Comparison of ENCODE assay signal across 10 mouse cellular contexts in the genomic region with DNA sequence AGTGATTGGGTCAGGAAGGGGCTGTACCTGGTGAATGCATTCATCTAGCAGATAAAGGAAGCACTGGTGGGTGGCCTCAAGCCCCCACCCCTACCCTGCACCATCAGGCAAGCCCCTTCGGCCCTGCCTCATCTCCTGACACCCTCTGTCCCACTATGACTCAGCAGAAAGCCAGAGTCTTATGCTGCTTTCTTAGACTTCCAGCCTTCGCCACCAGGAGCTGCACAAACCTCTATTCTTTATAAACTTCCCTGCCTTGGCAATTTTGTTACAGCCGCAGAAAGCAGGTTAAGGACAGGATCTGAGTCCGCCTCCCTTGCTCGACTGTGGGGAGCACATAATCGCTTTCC. TPM values are rescaled to one million over a fixed set of nuclear protein-coding genes. Genes with fewer than 3 reads are reported as not detected.
A peak's percentile ranks its signal among the peaks of the same experiment; 100 is the strongest.
DNase-seq lines count a peak whose midpoint lies in the region; ATAC-seq and TF ChIP-seq lines count a peak whose summit lies in the region.
"Had no signal": no experiment of that assay in that cellular context is flagged by ENCODE, and none has a peak within 500 bp of the region (broad histone marks: within the 10 kb centered on the region; RNA-seq: fewer than 3 reads in every experiment).

No protein-coding gene starts in this region.

- no peaks in the 10 kb centered on the region for H3K79me2 ChIP-seq in CH12.LX (replicated peaks; ENCODE audit: control insufficient read depth, extremely low read depth, insufficient read depth, poor library complexity, severe bottlenecking)

- 0 out of 2 replicates have a peak, but pooled peaks have one; percentile 13 for TF ChIP-seq CTCF in intestine, postnatal 0 days (IDR thresholded peaks at IDR 0.05; ENCODE audit: low read depth)
- peak; percentile 25 to 60; a peak in 3 of 4 replicates for TF ChIP-seq CTCF in CH12.LX (conservative IDR thresholded peaks at IDR 0.05 in 1 of 2, IDR thresholded peaks at IDR 0.05 in 1 of 2; ENCODE audit: low read depth in 2 of 2, low read length in 2 of 2)

- ATAC-seq in intestine, postnatal 0 days = no peak
- ATAC-seq in intestine, embryonic 15.5 days = no peak
- no peak for ATAC-seq in liver, embryonic 12.5 days
- ATAC-seq in forebrain, embryonic 11.5 days (replicated peaks; ENCODE audit: low FRiP score) = no peak

- WGBS in intestine, postnatal 0 days = 89% methylated on average over 6 of the region's 6 CpGs
- WGBS in intestine, embryonic 15.5 days = 82% methylated on average over 6 of the region's 6 CpGs
- WGBS in liver, embryonic 12.5 days (ENCODE audit: insufficient replicate concordance) = 67% methylated on average over 6 of the region's 6 CpGs
- 88% methylated on average over 6 of the region's 6 CpGs for WGBS in forebrain, embryonic 11.5 days

- no peaks in the 10 kb centered on the region for H3K27me3 ChIP-seq in intestine, postnatal 0 days (replicated peaks; ENCODE audit: control insufficient read depth, insufficient read depth, low read length)
- no peaks in the 10 kb centered on the region; the same call in 1 of the 2 replicates for H3K27me3 ChIP-seq in intestine, embryonic 15.5 days (replicated peaks)
- H3K27me3 ChIP-seq in CH12.LX (replicated peaks) = no peaks in the 10 kb centered on the region
- peaks cover 5% of the 10 kb centered on the region; the same call in 1 of the 2 replicates for H3K27me3 ChIP-seq in liver, embryonic 12.5 days (replicated peaks)
- H3K27me3 ChIP-seq in forebrain, embryonic 11.5 days (ENCODE audit: control insufficient read depth, insufficient read depth, low read length) = no peaks in the 10 kb centered on the region

- H3K9me3 ChIP-seq in intestine, postnatal 0 days (ENCODE audit: control insufficient read depth) = no peaks in the 10 kb centered on the region
- H3K9me3 ChIP-seq in intestine, embryonic 15.5 days = no peaks in the 10 kb centered on the region
- H3K9me3 ChIP-seq in CH12.LX (replicated peaks; ENCODE audit: low read length) = peaks cover 3% of the 10 kb centered on the region
- no peaks in the 10 kb centered on the region for H3K9me3 ChIP-seq in liver, embryonic 12.5 days (replicated peaks)
- H3K9me3 ChIP-seq in forebrain, embryonic 11.5 days (ENCODE audit: control insufficient read depth, low read length) = no peaks in the 10 kb centered on the region

- H3K9ac ChIP-seq in intestine, postnatal 0 days (ENCODE audit: low read depth, low read length) = no peak overlapping the region
- no peak overlapping the region for H3K9ac ChIP-seq in intestine, embryonic 15.5 days
- H3K9ac ChIP-seq in CH12.LX (ENCODE audit: insufficient read depth, low read depth) = no peak overlapping the region
- peak overlapping the region; percentile 45; the same call in 1 of the 2 replicates for H3K9ac ChIP-seq in liver, embryonic 12.5 days
- H3K9ac ChIP-seq in forebrain, embryonic 11.5 days (ENCODE audit: low read length) = no peak overlapping the region

- H3K4me1 ChIP-seq in intestine, postnatal 0 days (replicated peaks; ENCODE audit: control insufficient read depth, insufficient read depth, low read length) = 0 out of 2 replicates have a peak, but pooled peaks cover 3% of the 10 kb centered on the region
- peaks cover 11% of the 10 kb centered on the region; the same call in 1 of the 2 replicates for H3K4me1 ChIP-seq in intestine, embryonic 15.5 days (replicated peaks)
- H3K4me1 ChIP-seq in CH12.LX (ENCODE audit: control insufficient read depth in 1 of 2, insufficient read depth in 2 of 2) = peaks cover 42 to 64% of the 10 kb centered on the region in 2 experiments
- H3K4me1 ChIP-seq in liver, embryonic 12.5 days = peaks cover 44% of the 10 kb centered on the region
- H3K4me1 ChIP-seq in forebrain, embryonic 11.5 days (replicated peaks; ENCODE audit: control insufficient read depth, insufficient read depth, low read length) = peaks cover 6% of the 10 kb centered on the region; the same call in 1 of the 2 replicates

- no peaks in the 10 kb centered on the region; the same call in 1 of the 2 replicates for H3K36me3 ChIP-seq in intestine, postnatal 0 days (ENCODE audit: control insufficient read depth, insufficient read depth)
- H3K36me3 ChIP-seq in intestine, embryonic 15.5 days = no peaks in the 10 kb centered on the region
- H3K36me3 ChIP-seq in CH12.LX (replicated peaks in 1 of 2; ENCODE audit: control insufficient read depth in 1 of 2, insufficient read depth in 1 of 2, low read length in 1 of 2) = no peaks in the 10 kb centered on the region
- H3K36me3 ChIP-seq in liver, embryonic 12.5 days = no peaks in the 10 kb centered on the region
- H3K36me3 ChIP-seq in forebrain, embryonic 11.5 days (ENCODE audit: control insufficient read depth, insufficient read depth, low read length) = no peaks in the 10 kb centered on the region

- no peak overlapping the region for H3K4me2 ChIP-seq in intestine, postnatal 0 days (replicated peaks; ENCODE audit: low read depth)
- no peak overlapping the region for H3K4me2 ChIP-seq in intestine, embryonic 15.5 days (replicated peaks)
- H3K4me2 ChIP-seq in CH12.LX (ENCODE audit: insufficient read depth, low read depth, poor library complexity, severe bottlenecking) = peak overlapping the region; percentile 30; the same call in 1 of the 2 replicates
- H3K4me2 ChIP-seq in liver, embryonic 12.5 days = peak overlapping the region; percentile 32; the same call in 1 of the 2 replicates
- no peak overlapping the region for H3K4me2 ChIP-seq in forebrain, embryonic 11.5 days (ENCODE audit: low read depth, low read length, severe bottlenecking)

- no peak for TF ChIP-seq POLR2A in CH12.LX (IDR thresholded peaks at IDR 0.05; ENCODE audit: low read depth, low read length)

- TF ChIP-seq EP300 in CH12.LX (IDR thresholded peaks at IDR 0.05; ENCODE audit: low read length) = peak; percentile 22; the same call in 1 of the 2 replicates

- H3K4me3 ChIP-seq in intestine, postnatal 0 days (ENCODE audit: low read depth, low read length) = no peak overlapping the region
- no peak overlapping the region for H3K4me3 ChIP-seq in intestine, embryonic 15.5 days (replicated peaks)
- no peak overlapping the region for H3K4me3 ChIP-seq in CH12.LX (replicated peaks in 1 of 3; ENCODE audit: low read depth in 2 of 3, low read length in 2 of 3, poor library complexity in 1 of 3)
- no peak overlapping the region for H3K4me3 ChIP-seq in liver, embryonic 12.5 days
- H3K4me3 ChIP-seq in forebrain, embryonic 11.5 days (ENCODE audit: low read depth, low read length) = no peak overlapping the region

- in situ Hi-C loops in CH12.LX (cut with MboI; ENCODE audit: low pct_ligation_motif_present, low pct_unique_long_range_greater_than_20kb, low sequenced_read_pairs) = no loop called here

- peak; percentile 53 for TF ChIP-seq RAD21 in CH12.LX (IDR thresholded peaks at IDR 0.05; ENCODE audit: low read depth, low read length)

- DNase-seq in CH12.LX (ENCODE audit: extremely low read depth) = peak; percentile 91
- peak; percentile 17 for DNase-seq in T-cell, adult 2 months (ENCODE audit: low spot score)
- DNase-seq in right cerebral cortex, postnatal 36 days (ENCODE audit: low spot score in 2 of 2) = no peak
- DNase-seq in urinary bladder, postnatal 4 days (ENCODE audit: low spot score in 2 of 2) = no peak
- DNase-seq in forebrain, embryonic 11.5 days (ENCODE audit: low spot score) = no peak
- DNase-seq: kidney, adult 8-10 months had no signal

- dilution Hi-C loops in CH12.LX (cut with MboI; ENCODE audit: extremely low pct_ligation_motif_present, extremely low pct_unique_long_range_greater_than_20kb, low sequenced_read_pairs) = no loop called here

- peak overlapping the region; percentile 17; the same call in 1 of the 2 replicates for H3K27ac ChIP-seq in intestine, postnatal 0 days (ENCODE audit: low read depth, low read length)
- no peak overlapping the region for H3K27ac ChIP-seq in intestine, embryonic 15.5 days
- peak overlapping the region; percentile 92 for H3K27ac ChIP-seq in CH12.LX (ENCODE audit: insufficient read depth, low read depth)
- peak overlapping the region; percentile 75 for H3K27ac ChIP-seq in liver, embryonic 12.5 days
- H3K27ac ChIP-seq in forebrain, embryonic 11.5 days (ENCODE audit: low read depth, low read length) = no peak overlapping the region

RNA-seq across cellular contexts. Expression of a gene that starts 18.0 kb away (rescaled TPM):
- polyA plus RNA-seq in intestine, postnatal 0 days (2015; fragmentation: Nextera tagmentation; extraction: Ambion mirVana) = 0.63 and 0.84 TPM in 2 replicates
- 0.39 and 0.54 TPM in 2 replicates for polyA plus RNA-seq in intestine, embryonic 15.5 days (2015; fragmentation: Nextera tagmentation; extraction: Ambion mirVana)
- total RNA-seq in CH12.LX (2012; rRNA removed) (0.08 and 0.34 TPM in 2 replicates), CH12.LX (2014; rRNA removed) (0.24 TPM in 2 replicates)
- polyA plus RNA-seq in CH12.LX (2012; ENCODE audit: insufficient read length, low read depth) = 0.54 and 0.70 TPM in 2 replicates
- polyA plus RNA-seq in liver, embryonic 12.5 days (2016; fragmentation: Nextera tagmentation; extraction: Ambion mirVana) = 5.9 and 6.7 TPM in 2 replicates
- polyA plus RNA-seq in forebrain, embryonic 11.5 days (2014; fragmentation: Nextera tagmentation; extraction: Ambion mirVana) = 0.31 and 0.79 TPM in 2 replicates

RNA-seq across cellular contexts. Expression of a gene that starts 22.0 kb away (rescaled TPM):
- polyA plus RNA-seq in intestine, postnatal 0 days (2015; fragmentation: Nextera tagmentation; extraction: Ambion mirVana) = 18.6 and 20.1 TPM in 2 replicates
- polyA plus RNA-seq in intestine, embryonic 15.5 days (2015; fragmentation: Nextera tagmentation; extraction: Ambion mirVana) = 28.7 and 31.0 TPM in 2 replicates
- total RNA-seq in CH12.LX (2012; rRNA removed) (not detected in 2 replicates), CH12.LX (2014; rRNA removed) (not detected in 2 replicates)
- polyA plus RNA-seq in CH12.LX (2012; ENCODE audit: insufficient read length, low read depth) = not detected in 2 replicates
- 7.6 and 8.8 TPM in 2 replicates for polyA plus RNA-seq in liver, embryonic 12.5 days (2016; fragmentation: Nextera tagmentation; extraction: Ambion mirVana)
- 67.9 and 76.7 TPM in 2 replicates for polyA plus RNA-seq in forebrain, embryonic 11.5 days (2014; fragmentation: Nextera tagmentation; extraction: Ambion mirVana)

RNA-seq across cellular contexts. Expression of a gene that starts 44.2 kb away (rescaled TPM):
- polyA plus RNA-seq in intestine, postnatal 0 days (2015; fragmentation: Nextera tagmentation; extraction: Ambion mirVana) = 2.8 and 3.2 TPM in 2 replicates
- polyA plus RNA-seq in intestine, embryonic 15.5 days (2015; fragmentation: Nextera tagmentation; extraction: Ambion mirVana) = 2.6 and 3.1 TPM in 2 replicates
- total RNA-seq in CH12.LX (2012; rRNA removed) (33.0 and 46.3 TPM in 2 replicates), CH12.LX (2014; rRNA removed) (18.1 and 27.0 TPM in 2 replicates)
- polyA plus RNA-seq in CH12.LX (2012; ENCODE audit: insufficient read length, low read depth) = 21.5 and 24.4 TPM in 2 replicates
- polyA plus RNA-seq in liver, embryonic 12.5 days (2016; fragmentation: Nextera tagmentation; extraction: Ambion mirVana) = 3.5 and 4.8 TPM in 2 replicates
- polyA plus RNA-seq in forebrain, embryonic 11.5 days (2014; fragmentation: Nextera tagmentation; extraction: Ambion mirVana) = 2.7 and 4.2 TPM in 2 replicates

RNA-seq across cellular contexts. Expression of a gene that starts 44.7 kb away (rescaled TPM):
- 0.58 and 0.63 TPM in 2 replicates for polyA plus RNA-seq in intestine, postnatal 0 days (2015; fragmentation: Nextera tagmentation; extraction: Ambion mirVana)
- polyA plus RNA-seq in intestine, embryonic 15.5 days (2015; fragmentation: Nextera tagmentation; extraction: Ambion mirVana) = 1.2 and 1.4 TPM in 2 replicates
- 31.2 and 34.3 TPM in 2 replicates for total RNA-seq in CH12.LX (2012; rRNA removed)
- total RNA-seq in CH12.LX (2014; rRNA removed) = 26.0 and 32.1 TPM in 2 replicates
- 47.2 and 60.0 TPM in 2 replicates for polyA plus RNA-seq in CH12.LX (2012; ENCODE audit: insufficient read length, low read depth)
- 0.11 and 0.15 TPM in 2 replicates for polyA plus RNA-seq in liver, embryonic 12.5 days (2016; fragmentation: Nextera tagmentation; extraction: Ambion mirVana)
- 0.07 TPM in 1 of 2 replicates, not detected in the other for polyA plus RNA-seq in forebrain, embryonic 11.5 days (2014; fragmentation: Nextera tagmentation; extraction: Ambion mirVana)
- polyA plus RNA-seq: limb, embryonic 11.5 days had no signal

RNA-seq across cellular contexts. Expression of a gene that starts 44.7 kb away (rescaled TPM):
- 36.7 and 48.3 TPM in 2 replicates for polyA plus RNA-seq in intestine, postnatal 0 days (2015; fragmentation: Nextera tagmentation; extraction: Ambion mirVana)
- 33.4 and 45.0 TPM in 2 replicates for polyA plus RNA-seq in intestine, embryonic 15.5 days (2015; fragmentation: Nextera tagmentation; extraction: Ambion mirVana)
- total RNA-seq in CH12.LX (2012; rRNA removed) = 1.8 and 2.0 TPM in 2 replicates
- total RNA-seq in CH12.LX (2014; rRNA removed) = 0.66 and 0.67 TPM in 2 replicates
- polyA plus RNA-seq in CH12.LX (2012; ENCODE audit: insufficient read length, low read depth) = 0.56 and 0.57 TPM in 2 replicates
- polyA plus RNA-seq in liver, embryonic 12.5 days (2016; fragmentation: Nextera tagmentation; extraction: Ambion mirVana) = 84.9 and 92.8 TPM in 2 replicates
- polyA plus RNA-seq in forebrain, embryonic 11.5 days (2014; fragmentation: Nextera tagmentation; extraction: Ambion mirVana) = 10.4 and 11.9 TPM in 2 replicates

Comparison
In these comparisons a context has a peak if more than half of its experiments do, and no peak if none do; other contexts are left out.
1. H3K27ac ChIP-seq: peak in intestine, postnatal 0 days (single experiment), CH12.LX (single experiment) and liver, embryonic 12.5 days (single experiment); none in intestine, embryonic 15.5 days (single experiment) and forebrain, embryonic 11.5 days (single experiment).
2. H3K4me2 ChIP-seq: peak in CH12.LX (single experiment) and liver, embryonic 12.5 days (single experiment); none in intestine, postnatal 0 days (single experiment), intestine, embryonic 15.5 days (single experiment) and forebrain, embryonic 11.5 days (single experiment).
3. DNase-seq: peak in CH12.LX (single experiment) and T-cell, adult 2 months (single experiment); none in right cerebral cortex, postnatal 36 days (0 of 2), urinary bladder, postnatal 4 days (0 of 2) and forebrain, embryonic 11.5 days (single experiment).